Mouse (Mus musculus) urinary bladder, postnatal 4 days (tissue): ENCODE results near the gene Senp3.
"Not testable (repeated sequence)": the region's sequence is repeated elsewhere in the genome, so short reads cannot be mapped to it uniquely, and the experiment has no call there.

Source experiments
- DNase-seq, 2 experiments: peaks; one replicate each; pipeline ENCODE4 v3.0.0; 2021 to 2022; ENCODE audit warnings: low spot score in 2 of 2

Gene Senp3

DNA sequence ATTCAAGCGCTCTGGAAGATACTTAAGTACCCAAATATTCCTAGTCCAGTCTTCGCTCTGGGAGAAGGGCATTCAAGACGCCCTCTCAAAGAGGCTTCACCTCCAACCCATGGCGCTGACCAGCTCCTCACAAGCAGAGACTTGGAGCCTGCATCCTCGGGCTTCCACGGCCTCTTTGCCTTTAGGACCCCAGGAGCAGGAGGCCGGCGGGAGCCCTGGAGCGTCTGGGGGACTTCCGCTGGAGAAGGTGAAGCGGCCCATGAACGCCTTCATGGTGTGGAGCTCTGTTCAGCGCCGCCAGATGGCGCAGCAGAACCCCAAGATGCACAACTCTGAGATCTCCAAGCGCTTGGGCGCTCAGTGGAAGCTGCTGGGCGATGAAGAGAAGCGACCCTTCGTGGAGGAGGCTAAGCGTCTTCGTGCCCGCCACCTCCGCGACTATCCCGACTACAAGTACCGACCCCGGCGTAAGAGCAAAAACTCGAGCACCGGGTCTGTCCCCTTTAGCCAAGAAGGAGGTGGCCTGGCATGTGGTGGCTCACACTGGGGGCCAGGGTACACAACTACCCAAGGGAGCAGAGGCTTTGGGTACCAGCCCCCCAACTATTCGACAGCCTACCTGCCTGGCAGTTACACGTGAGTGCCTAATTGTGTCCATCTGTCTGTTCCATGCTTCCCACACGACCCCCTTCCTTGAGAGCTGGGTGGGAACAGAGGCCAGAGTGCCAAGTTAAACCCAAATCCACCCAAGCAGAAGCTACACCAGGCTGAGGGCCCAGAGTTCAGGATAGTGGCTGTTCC is 26.4 kb downstream of the Senp3 start, which contains the start of gene Sox15:
Gene Sox15, plus strand, starts transcription at position 51 of the 801 bp plus-strand sequence.
- DNase-seq, result peak; percentile 64 to 75

DNA sequence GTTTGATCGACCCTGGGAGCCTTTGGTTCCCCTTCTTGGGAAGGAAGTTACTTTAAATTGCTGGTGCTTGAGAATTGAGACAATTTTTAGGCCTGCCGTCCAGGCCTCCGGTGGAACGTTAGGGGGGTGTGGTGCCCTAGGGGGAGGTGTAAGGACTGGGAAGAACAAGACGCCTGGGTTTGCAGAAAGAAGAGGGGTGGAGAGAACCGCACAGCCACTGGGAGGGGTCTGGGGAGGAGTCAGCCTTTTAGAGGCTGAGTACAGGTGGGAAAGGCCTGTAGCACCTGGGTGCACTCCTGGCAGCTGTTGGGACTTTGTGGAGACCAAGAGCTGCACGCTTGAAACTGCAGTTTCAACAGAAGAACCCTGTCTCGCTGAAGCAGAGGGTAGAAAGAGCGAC is 27.1 kb downstream of the Senp3 start:
- no peak for DNase-seq

DNA sequence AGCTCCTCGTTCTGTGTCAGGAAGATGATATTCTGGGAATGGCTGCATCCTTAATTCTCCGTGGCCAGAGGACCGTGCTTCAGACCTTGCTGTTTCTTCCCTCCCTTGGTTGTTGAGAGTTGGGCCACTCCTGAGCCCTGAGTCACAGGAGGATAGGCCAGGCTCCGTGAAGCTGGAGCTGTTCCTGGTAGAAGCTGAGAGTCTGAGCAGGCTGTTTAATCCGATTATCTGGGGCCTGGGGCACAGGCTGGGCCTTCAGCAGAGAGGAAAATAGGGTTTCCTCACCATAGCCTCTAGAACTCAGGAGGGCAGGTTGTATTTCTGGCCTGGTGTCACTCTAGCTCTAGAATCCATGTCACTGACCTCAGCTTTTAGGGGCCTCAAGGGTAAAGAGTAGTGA is 28.5 kb downstream of the Senp3 start:
- DNase-seq, result no peak

DNA sequence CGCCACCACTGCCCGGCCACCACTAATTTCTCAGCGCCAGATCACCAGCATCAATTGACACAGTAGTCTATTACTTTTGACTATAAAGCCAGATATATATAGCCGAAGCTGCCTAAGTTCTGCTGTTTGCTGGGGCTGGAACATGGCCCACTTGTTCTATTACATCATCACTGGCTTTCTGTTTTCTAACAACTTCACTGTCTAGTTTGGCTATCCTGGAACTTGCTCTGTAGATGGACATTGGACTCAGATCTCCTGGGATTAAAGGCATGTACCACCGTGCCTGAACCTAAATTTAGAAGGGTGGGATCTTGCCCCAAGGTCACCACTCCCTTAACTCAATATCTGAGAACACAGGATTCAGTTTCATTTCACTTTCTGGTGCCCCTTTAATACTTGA is 36.0 kb downstream of the Senp3 start:
- no peak for DNase-seq

DNA sequence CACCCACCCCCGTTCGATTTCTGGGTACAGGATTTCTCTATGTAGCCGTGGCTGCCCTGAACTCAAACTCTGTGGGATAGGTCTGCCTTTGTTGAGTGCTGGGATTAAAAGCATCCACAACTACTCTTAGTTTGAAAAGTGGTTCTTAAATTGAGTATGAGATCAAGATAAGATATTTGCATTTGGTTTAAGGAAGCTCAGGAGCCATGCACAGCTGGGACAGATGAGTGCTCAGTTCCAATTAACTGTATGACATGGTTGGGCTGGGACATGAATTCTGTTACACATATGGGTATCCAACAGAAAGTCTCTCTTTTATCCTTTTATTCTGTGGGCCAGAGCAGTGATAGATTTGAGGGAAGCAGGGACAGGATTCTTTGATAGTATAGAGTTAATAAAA is 46.4 kb downstream of the Senp3 start:
- no peak for DNase-seq

DNA sequence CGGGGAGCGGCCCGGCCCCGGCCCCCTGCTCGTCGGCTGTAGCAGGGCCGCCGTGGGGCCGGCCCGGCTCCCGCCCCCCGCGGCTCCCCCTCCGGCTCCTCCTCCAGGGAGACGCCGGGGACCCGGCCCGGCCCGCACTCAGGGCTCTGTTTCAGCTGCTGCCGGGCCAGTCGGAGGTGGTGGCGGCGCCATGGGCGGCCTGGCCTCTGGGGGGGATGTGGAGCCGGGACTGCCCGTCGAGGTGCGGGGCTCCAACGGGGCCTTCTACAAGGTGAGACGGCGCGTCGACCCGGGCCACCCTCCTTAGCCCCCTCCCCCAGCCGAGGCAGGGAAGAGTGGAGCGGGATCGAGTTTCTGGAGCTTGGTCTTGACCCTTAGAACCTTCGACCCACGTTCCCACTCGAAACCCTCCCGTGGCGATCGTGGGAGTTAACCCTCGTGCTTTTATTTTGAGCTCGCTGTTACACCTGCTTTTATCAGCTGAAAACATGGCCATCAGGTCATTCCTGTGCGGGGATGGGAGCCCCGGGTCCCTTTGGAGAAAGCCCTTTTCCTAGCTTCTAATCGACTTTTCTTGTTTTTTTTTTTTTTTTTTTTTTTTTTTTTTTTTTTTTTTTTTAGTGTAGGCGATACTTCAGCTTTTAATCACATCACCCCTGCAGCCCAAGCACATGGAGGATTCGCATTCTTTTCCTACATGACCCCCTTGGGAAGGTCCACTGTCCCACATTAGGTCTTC is 48.6 kb downstream of the Senp3 start:
- DNase-seq, result peak; percentile 67 to 74

DNA sequence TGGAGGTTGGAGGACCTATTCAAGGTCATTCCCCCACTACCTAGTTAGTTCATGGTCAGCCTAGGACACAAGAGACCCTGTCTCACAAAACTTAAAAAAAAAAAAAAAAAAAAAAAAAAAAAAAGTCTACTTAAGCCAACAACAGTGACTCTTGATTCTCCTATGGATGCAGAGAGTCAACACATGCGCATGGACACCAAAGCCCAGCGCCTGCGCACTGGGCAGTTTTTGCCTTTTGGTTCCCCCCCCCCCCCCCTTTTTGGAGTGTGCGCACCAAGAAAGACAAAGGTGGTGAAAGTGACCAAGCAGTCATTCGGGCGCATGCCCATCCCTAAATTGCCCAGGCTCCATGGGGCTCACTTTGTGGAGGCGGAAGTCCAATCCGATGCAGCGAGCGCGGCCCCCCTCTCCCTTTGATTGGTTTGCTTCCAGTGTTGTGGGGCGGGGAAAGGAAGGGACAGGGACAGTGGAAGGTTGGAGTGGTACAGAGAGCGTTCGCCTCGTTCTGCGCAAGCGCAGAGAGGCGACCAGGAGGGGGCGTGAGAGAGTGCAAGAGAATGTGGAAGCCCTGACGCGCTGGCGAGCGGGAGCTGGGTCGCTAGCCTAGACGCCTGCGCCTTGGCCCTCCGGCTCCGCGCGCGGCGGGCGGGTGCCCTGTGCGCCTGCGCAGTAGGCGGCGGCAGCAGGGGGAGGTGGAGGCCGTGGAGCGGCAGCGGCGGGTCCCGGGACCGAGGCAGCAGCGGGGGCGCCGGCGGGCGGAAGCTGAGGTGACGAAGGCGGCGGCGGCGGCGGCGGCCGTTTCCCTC is 49.4 kb downstream of the Senp3 start, which contains the start of gene Fxr2:
Gene Fxr2, plus strand, starts transcription at position 707 of the 806 bp plus-strand sequence.
- DNase-seq, result peak; percentile 100

DNA sequence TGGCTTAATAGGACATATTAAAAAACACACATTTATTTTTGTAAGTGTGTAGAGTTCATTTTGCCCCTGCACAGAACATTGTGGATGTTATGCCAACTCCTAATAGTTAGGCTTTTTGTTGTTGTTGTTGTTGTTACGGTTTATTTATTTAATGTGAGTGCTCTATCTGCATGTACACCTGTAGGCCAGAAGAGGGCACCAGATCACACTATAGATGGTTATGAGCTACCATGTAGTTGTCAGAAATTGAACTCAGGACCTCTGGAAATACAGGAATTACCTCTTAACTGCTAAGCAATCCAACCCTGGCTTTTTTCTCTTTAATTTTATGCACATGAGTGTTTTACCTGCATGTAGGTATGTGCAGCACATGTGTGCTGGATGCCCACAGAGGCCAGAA is 52.1 kb downstream of the Senp3 start:
- DNase-seq, result no peak

DNA sequence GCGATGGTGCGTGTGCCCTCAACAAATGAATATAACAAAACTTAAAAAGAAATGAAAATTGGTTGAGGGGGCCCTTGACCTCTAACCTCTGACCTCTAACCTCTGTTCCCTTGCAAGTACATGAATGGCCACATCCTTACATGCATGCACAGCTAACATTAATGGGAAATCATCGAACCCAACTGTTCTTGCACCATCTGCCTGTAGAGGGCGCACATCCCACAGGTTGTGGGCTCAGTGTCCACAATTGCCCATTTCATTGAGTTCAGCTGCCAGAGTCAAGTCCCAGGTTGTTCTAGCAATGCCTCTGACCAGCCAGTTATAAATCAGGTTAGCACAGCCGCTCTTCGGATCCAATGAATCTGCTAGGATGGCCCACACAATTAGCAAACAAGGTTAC is 53.6 kb downstream of the Senp3 start:
- peak; percentile 49 to 79 for DNase-seq

DNA sequence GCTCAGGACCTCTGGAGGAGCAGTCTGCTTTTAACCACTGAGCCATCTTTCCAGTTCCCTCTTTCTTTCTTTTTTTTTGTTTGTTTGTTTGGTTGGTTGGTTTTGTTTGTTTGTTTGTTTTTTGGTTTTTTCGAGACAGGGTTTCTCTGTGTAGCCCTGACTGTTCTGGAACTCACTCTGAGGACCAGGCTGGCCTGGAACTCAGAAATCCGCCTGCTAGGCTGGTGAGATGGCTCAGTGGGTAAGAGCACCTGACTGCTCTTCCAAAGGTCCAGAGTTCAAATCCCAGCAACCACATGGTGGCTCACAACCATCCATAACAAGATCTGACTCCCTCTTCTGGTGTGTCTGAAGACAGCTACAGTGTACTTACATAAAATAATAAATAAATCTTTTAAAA is 57.5 kb downstream of the Senp3 start:
- not testable (repeated sequence) for DNase-seq
